Mouse (Mus musculus) MEL (cell line): Measurements from ENCODE around the gene Wdr49. TPM values are rescaled to one million over a fixed set of nuclear protein-coding genes. Genes with fewer than 3 reads are reported as not detected.

Experiments used
- DNase-seq: peaks from one replicate; pipeline ENCODE4 v3.0.0; 2011; ENCODE audit warnings: low read depth, low spot score
- H3K27ac ChIP-seq: 2 replicates; pipeline ENCODE4 v1.5.1; 2012; ENCODE audit warnings: low read depth, mild to moderate bottlenecking, control low read depth, low read length, moderate library complexity; ENCODE audit not compliant: control insufficient read depth
- H3K27me3 ChIP-seq, 2 experiments: fragments of 150-350 bp in 1 of 2; sonication (generic) in 1 of 2; 2 replicates each; pipeline ENCODE4 v1.6.1; 2012; ENCODE audit warnings: low read length in 2 of 2, mild to moderate bottlenecking in 2 of 2, improper control_type of control experiment in 1 of 2, moderate library complexity in 1 of 2; ENCODE audit not compliant: insufficient read depth in 2 of 2, control insufficient read depth in 1 of 2
- H3K36me3 ChIP-seq, 2 experiments: 2 replicates each; pipeline ENCODE4 v1.6.1; 2012 to 2014; ENCODE audit warnings: low read length in 2 of 2, improper control_type of control experiment in 1 of 2, inconsistent platforms in 1 of 2, mild to moderate bottlenecking in 1 of 2; ENCODE audit not compliant: insufficient read depth in 2 of 2, control insufficient read depth in 1 of 2
- H3K4me1 ChIP-seq, 2 experiments: fragments of 150-350 bp in 1 of 2; sonication (generic) in 1 of 2; 2 replicates each; pipeline ENCODE4 v1.6.1; 2012; ENCODE audit warnings: low read length in 2 of 2, improper control_type of control experiment in 1 of 2, mild to moderate bottlenecking in 1 of 2; ENCODE audit not compliant: insufficient read depth in 2 of 2, control insufficient read depth in 1 of 2
- H3K4me3 ChIP-seq, 2 experiments: fragments of 150-350 bp in 1 of 2; sonication (generic) in 1 of 2; 2 replicates each; pipeline ENCODE4 v1.5.1; 2012; ENCODE audit warnings: low read depth in 2 of 2, low read length in 2 of 2, mild to moderate bottlenecking in 2 of 2, moderate library complexity in 2 of 2, control low read depth in 1 of 2, improper control_type of control experiment in 1 of 2; ENCODE audit not compliant: control insufficient read depth in 1 of 2, insufficient read depth in 1 of 2
- H3K79me2 ChIP-seq: 2 replicates; pipeline ENCODE4 v1.6.1; 2012; ENCODE audit warnings: mild to moderate bottlenecking, low read length, moderate library complexity; ENCODE audit not compliant: control insufficient read depth, poor library complexity, insufficient read depth
- H3K9ac ChIP-seq: 2 replicates; pipeline ENCODE4 v1.6.1; 2012; ENCODE audit warnings: low read depth, mild to moderate bottlenecking, control low read depth, low read length, moderate library complexity; ENCODE audit not compliant: control insufficient read depth, poor library complexity, severe bottlenecking
- H3K9me3 ChIP-seq: fragments of 150-350 bp; sonication (generic); replicated peaks from 2 replicates; pipeline ENCODE4 v1.6.1; 2012; ENCODE audit warnings: mild to moderate bottlenecking, low read length, improper control_type of control experiment, moderate library complexity; ENCODE audit not compliant: insufficient read depth
- CHD1 ChIP-seq: IDR thresholded peaks from 2 replicates; pipeline ENCODE4 v1.6.1; 2012; ENCODE audit warnings: low read depth, mild to moderate bottlenecking, inconsistent platforms, low read length, improper control_type of control experiment
- CTCF ChIP-seq, 3 experiments: IDR thresholded peaks in 2 of 3; conservative IDR thresholded peaks in 1 of 3; 2 replicates each; pipeline ENCODE4 v1.5.1; 2011 to 2012; ENCODE audit warnings: low read length in 3 of 3, low read depth in 2 of 3, mild to moderate bottlenecking in 2 of 3, improper control_type of control experiment in 1 of 3, inconsistent platforms in 1 of 3, mixed read lengths in 1 of 3, moderate library complexity in 1 of 3; ENCODE audit not compliant: control insufficient read depth in 1 of 3, insufficient read depth in 1 of 3, poor library complexity in 1 of 3, severe bottlenecking in 1 of 3
- E2F4 ChIP-seq: IDR thresholded peaks from 2 replicates; pipeline ENCODE4 v1.6.1; 2011; ENCODE audit warnings: low read depth, low read length, improper control_type of control experiment, borderline replicate concordance
- EP300 ChIP-seq, 2 experiments: IDR thresholded peaks; 2 replicates each; pipeline ENCODE4 v1.6.1; 2011; ENCODE audit warnings: improper control_type of control experiment in 2 of 2, low read length in 2 of 2, low read depth in 1 of 2, mild to moderate bottlenecking in 1 of 2
- ETS1 ChIP-seq: IDR thresholded peaks from 2 replicates; pipeline ENCODE4 v1.6.1; 2012; ENCODE audit warnings: low read depth, mild to moderate bottlenecking, inconsistent platforms, low read length, improper control_type of control experiment, moderate library complexity
- GABPA ChIP-seq: IDR thresholded peaks from 2 replicates; pipeline ENCODE4 v1.6.1; 2012; ENCODE audit warnings: low read depth, mild to moderate bottlenecking, inconsistent platforms, low read length, improper control_type of control experiment, moderate library complexity
- GATA1 ChIP-seq: IDR thresholded peaks from 2 replicates; pipeline ENCODE4 v1.6.1; 2011; ENCODE audit warnings: low read depth, low read length, improper control_type of control experiment
- JUND ChIP-seq: IDR thresholded peaks from 2 replicates; pipeline ENCODE4 v1.6.1; 2011; ENCODE audit warnings: low read depth, mild to moderate bottlenecking, improper control_type of control experiment, low read length
- MEF2A ChIP-seq: IDR thresholded peaks from 2 replicates; pipeline ENCODE4 v1.6.1; 2014; ENCODE audit warnings: low read depth, mild to moderate bottlenecking, inconsistent platforms, low read length, improper control_type of control experiment; ENCODE audit not compliant: poor library complexity, insufficient replicate concordance, severe bottlenecking; ENCODE audit errors: extremely low read depth
- MXI1 ChIP-seq: IDR thresholded peaks from 2 replicates; pipeline ENCODE4 v1.6.1; 2011; ENCODE audit warnings: mild to moderate bottlenecking, low read depth, low read length, improper control_type of control experiment
- MYB ChIP-seq: IDR thresholded peaks from 2 replicates; pipeline ENCODE4 v1.6.1; 2011; ENCODE audit warnings: mild to moderate bottlenecking, low read depth, low read length, improper control_type of control experiment
- POLR2A ChIP-seq, 2 experiments: IDR thresholded peaks; 2 replicates each; pipeline ENCODE4 v1.6.1; 2011 to 2012; ENCODE audit warnings: low read length in 2 of 2, mild to moderate bottlenecking in 2 of 2, control low read depth in 1 of 2, improper control_type of control experiment in 1 of 2, low read depth in 1 of 2, moderate library complexity in 1 of 2; ENCODE audit not compliant: control insufficient read depth in 1 of 2, insufficient read depth in 1 of 2, poor library complexity in 1 of 2
- POLR2AphosphoS2 ChIP-seq: IDR thresholded peaks from 2 replicates; pipeline ENCODE4 v1.6.1; 2011; ENCODE audit warnings: low read length, improper control_type of control experiment
- RCOR1 ChIP-seq: IDR thresholded peaks from 2 replicates; pipeline ENCODE4 v1.6.1; 2012; ENCODE audit warnings: low read depth, mild to moderate bottlenecking, inconsistent platforms, low read length, improper control_type of control experiment
- SMC3 ChIP-seq: IDR thresholded peaks from 2 replicates; pipeline ENCODE4 v1.6.1; 2011; ENCODE audit warnings: low read depth, low read length, improper control_type of control experiment
- TBP ChIP-seq: IDR thresholded peaks from 2 replicates; pipeline ENCODE4 v1.8.0; 2011; ENCODE audit warnings: low read depth, low read length, improper control_type of control experiment
- TCF12 ChIP-seq: IDR thresholded peaks from 2 replicates; pipeline ENCODE4 v1.6.1; 2014; ENCODE audit warnings: low read depth, mild to moderate bottlenecking, inconsistent platforms, low read length, improper control_type of control experiment, moderate library complexity
- polyA plus RNA-seq, 2 experiments: library from polyadenylated mRNA; stranded (reverse) in 1 of 2; unstranded in 1 of 2; fragments of >175 nt in 1 of 2; fragments of >200 nt in 1 of 2; gene quantifications; 2 replicates each; pipeline versions ENCODE4 v1.2.1 to v1.2.4; 2012; ENCODE audit warnings: low replicate concordance in 2 of 2, low read depth in 1 of 2; ENCODE audit not compliant: insufficient read length in 2 of 2, insufficient read depth in 1 of 2, missing spikeins in 1 of 2
- total RNA-seq: library from RNA; depleted of rRNA; stranded (reverse); fragments of 300-350 nt; gene quantifications from 2 replicates; pipeline ENCODE4 v1.2.3, GENCODE M21; 2012

Gene Wdr49
- total and polyA plus RNA-seq, 3 experiments, result not detected

DNA sequence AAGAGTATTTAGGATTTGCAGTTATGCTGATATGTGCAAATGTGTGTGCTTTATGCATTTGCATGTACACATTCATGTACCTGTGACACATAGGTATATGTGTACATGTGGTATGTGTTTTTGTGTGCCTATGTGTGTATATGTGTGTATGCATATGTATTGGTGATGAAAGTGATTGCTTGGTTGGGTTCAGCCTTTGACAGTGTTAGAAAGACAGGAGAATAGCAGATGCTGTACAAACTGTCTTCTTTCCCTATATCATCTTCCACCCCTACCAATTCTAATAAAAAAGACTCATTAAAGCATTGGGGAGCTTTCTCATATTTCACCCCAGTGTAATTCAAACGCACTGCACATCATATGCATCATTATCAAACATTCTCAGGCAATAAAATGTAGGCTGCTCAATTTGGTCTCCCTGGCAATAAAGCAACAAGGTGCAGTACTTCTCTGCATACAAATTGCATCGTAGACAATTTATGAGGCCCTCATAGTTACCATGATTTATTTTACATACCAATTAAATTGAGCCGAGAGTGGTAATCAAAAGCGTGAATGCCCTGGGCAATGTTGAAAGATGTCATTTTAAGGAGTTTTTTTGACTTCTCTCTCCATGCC lies 51.3 kb downstream of the Wdr49 start:
- no peaks in the 10 kb centered on the region for H3K9me3 ChIP-seq
- H3K4me1 ChIP-seq, result no peaks in the 10 kb centered on the region
- no peaks in the 10 kb centered on the region for H3K27me3 ChIP-seq
- H3K27ac ChIP-seq, result no peak overlapping the region
- no peak overlapping the region for H3K9ac ChIP-seq
- no peaks in the 10 kb centered on the region for H3K36me3 ChIP-seq
- no peak for TF ChIP-seq MXI1
- TF ChIP-seq ETS1, result no peak
- TF ChIP-seq CHD1, result no peak
- no peak for TF ChIP-seq MYB
- no peak for TF ChIP-seq E2F4
- no peak for TF ChIP-seq SMC3
- TF ChIP-seq EP300 (IDR thresholded peaks at IDR 0.05; ENCODE audit: low read depth in 1 of 2, low read length in 2 of 2), result no peak
- TF ChIP-seq RCOR1, result no peak
- no peak for TF ChIP-seq POLR2A (IDR thresholded peaks at IDR 0.05; ENCODE audit: control insufficient read depth in 1 of 2, insufficient read depth in 1 of 2, low read depth in 1 of 2, low read length in 2 of 2, poor library complexity in 1 of 2)
- TF ChIP-seq GATA1, result no peak
- H3K79me2 ChIP-seq, result no peaks in the 10 kb centered on the region
- H3K4me3 ChIP-seq, result no peak overlapping the region
- no peak for DNase-seq

DNA sequence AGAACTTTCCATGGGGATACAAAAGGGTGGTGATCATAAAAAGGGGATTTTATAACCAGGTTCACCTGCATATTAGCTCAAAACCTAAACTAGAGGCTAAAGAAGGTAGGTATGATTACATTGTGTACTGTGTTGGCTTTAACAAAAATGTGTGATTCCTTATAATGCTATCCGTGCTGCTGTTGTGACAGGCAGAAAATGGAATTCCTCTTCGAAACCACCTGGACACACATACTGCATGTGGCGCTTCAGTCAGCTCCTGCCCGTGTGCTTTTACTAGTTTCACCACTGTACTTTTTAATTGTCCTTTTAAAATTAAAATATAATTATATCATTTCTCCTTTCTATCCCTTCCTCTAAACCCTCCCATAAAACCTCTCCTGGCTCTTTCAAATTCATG lies 86.0 kb downstream of the Wdr49 start:
- Histone ChIP-seq H3K36me3 (no peaks in the 10 kb centered on the region), H3K9me3 (no peaks in the 10 kb centered on the region), H3K79me2 (no peaks in the 10 kb centered on the region), H3K4me1 (no peaks in the 10 kb centered on the region), H3K9ac (no peak overlapping the region), H3K27ac (no peak overlapping the region), H3K27me3 (no peaks in the 10 kb centered on the region; a peak in 1 of 4 replicates), H3K4me3 (no peak overlapping the region)
- no peak for DNase-seq
- TF ChIP-seq SMC3, result no peak

DNA sequence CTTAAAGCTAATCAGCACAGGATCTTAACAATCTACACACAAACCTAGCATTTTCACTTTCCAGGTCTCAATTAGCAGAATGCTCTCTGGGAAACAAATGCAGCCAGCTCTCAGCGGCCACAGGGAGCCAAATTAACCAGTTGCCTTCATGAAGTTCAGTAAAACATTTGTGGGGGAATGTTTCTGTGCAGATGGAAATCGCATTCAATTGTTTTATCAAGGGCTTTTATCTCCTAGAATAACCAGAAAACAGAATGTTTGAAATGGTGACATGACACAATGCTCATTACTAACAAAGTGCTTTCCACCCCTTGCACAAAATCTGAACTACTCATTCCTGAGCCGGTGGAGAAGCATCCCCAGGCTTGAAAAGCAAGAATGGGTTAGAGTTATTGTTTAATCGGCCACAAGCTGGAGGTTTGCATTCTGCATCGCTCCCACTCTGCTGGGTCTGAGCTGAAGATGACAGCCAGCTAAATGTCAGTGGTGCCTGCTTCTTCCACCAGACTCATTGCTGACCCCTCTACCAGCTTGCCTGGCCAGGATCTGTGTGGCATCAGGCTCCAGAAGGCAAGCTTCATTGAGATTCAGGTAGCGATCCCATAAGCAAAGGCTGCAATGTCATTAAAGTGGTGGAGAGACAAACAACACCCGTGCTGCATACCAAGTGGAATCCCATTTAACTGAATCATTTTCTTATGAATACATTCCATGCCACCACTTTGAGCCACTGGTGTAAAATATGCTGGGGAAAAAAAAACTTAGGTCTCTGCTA lies 86.6 kb downstream of the Wdr49 start:
- H3K9me3 ChIP-seq, result no peaks in the 10 kb centered on the region
- no peak for DNase-seq
- H3K4me3 ChIP-seq, result no peak overlapping the region

More for the DNA sequence above, 86.6 kb downstream of the Wdr49 start:
- no peak overlapping the region for H3K27ac ChIP-seq
- no peaks in the 10 kb centered on the region for H3K79me2 ChIP-seq
- no peak overlapping the region for H3K9ac ChIP-seq
- no peak for TF ChIP-seq CHD1
- no peak for TF ChIP-seq MYB
- TF ChIP-seq TBP, result no peak
- TF ChIP-seq CTCF (IDR thresholded peaks at IDR 0.05 in 2 of 3, conservative IDR thresholded peaks at IDR 0.05 in 1 of 3; ENCODE audit: control insufficient read depth in 1 of 3, insufficient read depth in 1 of 3, low read depth in 2 of 3, low read length in 3 of 3, poor library complexity in 1 of 3, severe bottlenecking in 1 of 3), result no peak
- TF ChIP-seq TCF12, result no peak
- TF ChIP-seq JUND, result no peak
- no peak for TF ChIP-seq GABPA
- TF ChIP-seq MEF2A, result no peak
- no peak for TF ChIP-seq SMC3
- no peak for TF ChIP-seq POLR2AphosphoS2
- no peak for TF ChIP-seq EP300 (IDR thresholded peaks at IDR 0.05; ENCODE audit: low read depth in 1 of 2, low read length in 2 of 2)
- TF ChIP-seq RCOR1, result no peak
- H3K27me3 ChIP-seq, result no peaks in the 10 kb centered on the region; a peak in 1 of 4 replicates
- H3K4me1 ChIP-seq, result no peaks in the 10 kb centered on the region
- H3K36me3 ChIP-seq, result no peaks in the 10 kb centered on the region
